Mouse (Mus musculus) ovary, adult 18-20 months (tissue): Measurements from ENCODE around the gene Gnai3.
A peak's percentile ranks its signal among the peaks of the same experiment; 100 is the strongest.

Experiments
- DNase-seq: peaks from one replicate; pipeline ENCODE4 v3.0.0; 2022; ENCODE audit warnings: low spot score, mixed read lengths

Gnai3 gene

GRCm38 (mm10) chr3:108164091-108164490 lies 18.1 kb upstream of the Gnai3 start:
- no peak for DNase-seq

- no peak for DNase-seq
Measured at GRCm38 (mm10) chr3:108158383-108159037, 12.6 kb upstream of the Gnai3 start.

DNA sequence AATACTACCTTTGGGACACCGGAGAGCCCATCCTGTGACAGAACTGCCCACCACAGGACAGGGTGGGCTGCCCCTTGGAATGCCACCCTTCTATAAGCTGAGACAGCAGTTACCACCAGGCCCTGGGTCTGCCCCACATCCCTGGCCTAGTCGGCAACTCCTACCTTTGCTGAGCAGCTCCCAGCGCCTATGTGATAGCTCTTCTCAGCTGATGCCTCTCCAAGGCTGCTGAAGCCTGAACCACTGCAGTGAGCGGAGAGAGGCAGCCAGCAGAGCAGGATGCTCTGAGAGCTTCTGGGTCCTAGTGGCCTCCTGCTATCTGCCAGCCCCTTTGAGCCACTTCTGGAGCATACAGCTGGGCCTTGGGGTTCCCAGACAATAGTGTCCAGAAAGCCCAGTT lies 8.7 kb upstream of the Gnai3 start, which contains the start of gene Gpr61:
Gene Gpr61 (minus strand): TSS at position 227 of the 400 bp plus-strand sequence.
- no peak for DNase-seq

DNA sequence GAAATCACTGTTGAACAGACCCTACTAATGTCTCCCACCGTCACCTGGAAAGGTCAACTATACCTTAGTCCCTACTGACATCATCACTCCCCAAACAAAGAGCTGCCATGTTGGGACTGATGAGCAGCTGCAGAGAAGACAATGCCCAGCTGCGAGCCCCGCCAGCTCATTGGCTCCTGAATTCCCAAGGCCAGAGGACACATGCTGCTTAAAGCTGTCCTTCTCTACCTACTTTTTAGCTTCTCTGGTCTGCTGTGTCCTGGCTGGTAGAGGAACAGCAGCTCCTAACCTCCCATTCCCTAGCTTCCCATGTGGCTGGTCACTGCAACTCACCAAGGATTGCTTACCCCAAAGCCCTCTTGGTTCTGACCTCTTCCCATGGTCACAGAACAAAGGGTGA lies 6.3 kb upstream of the Gnai3 start:
- DNase-seq, result no peak

GRCm38 (mm10) chr3:108147386-108148235 lies 1.7 kb upstream of the Gnai3 start:
- peak; percentile 65 for DNase-seq

GRCm38 (mm10) chr3:108146671-108147070 lies 725 bp upstream of the Gnai3 start:
- no peak for DNase-seq

DNA sequence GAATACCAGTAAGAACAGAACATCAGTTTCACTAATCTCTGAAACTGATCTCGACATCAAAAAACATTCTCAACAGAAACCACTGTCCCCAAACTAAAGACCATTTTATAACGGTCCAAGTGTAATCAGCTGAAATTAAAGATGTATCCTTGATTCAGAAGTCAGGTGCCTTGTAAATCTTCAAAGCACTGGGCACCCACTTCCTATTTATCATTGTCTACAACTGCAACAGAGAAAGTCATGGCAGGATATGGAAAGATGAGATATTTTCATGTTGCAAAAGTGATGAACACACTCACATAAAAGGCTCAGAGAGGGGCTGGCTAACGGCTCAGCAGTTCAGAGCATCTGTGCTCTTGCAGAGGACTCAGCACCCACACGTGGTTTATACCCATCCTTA lies 5.2 kb downstream of the Gnai3 start:
- DNase-seq, result no peak

- no peak for DNase-seq
Measured at GRCm38 (mm10) chr3:108139113-108139512, 6.8 kb downstream of the Gnai3 start.

DNA sequence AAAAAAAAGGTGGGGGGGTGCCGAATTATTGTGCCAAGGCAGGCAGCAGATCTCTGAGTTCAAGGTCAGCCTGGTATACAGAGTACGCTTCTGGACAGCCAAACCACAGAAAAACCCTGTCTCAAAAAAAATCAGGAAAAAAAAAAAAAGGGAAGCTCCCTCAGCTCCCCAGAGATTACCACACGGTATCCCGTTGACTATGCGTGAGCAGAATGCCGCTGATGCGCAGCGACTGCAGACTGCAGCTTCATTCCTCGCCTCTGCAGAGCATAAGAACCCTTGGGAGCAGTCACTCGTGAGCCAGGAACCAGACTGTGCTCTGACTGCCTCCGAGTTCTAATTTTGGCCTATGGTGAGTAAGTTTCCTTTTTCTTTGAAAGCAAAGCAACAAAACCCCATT lies 11.2 kb downstream of the Gnai3 start:
- DNase-seq, result no peak

- DNase-seq, result no peak
Measured at GRCm38 (mm10) chr3:108132484-108132883, 13.5 kb downstream of the Gnai3 start.

GRCm38 (mm10) chr3:108131821-108132220 lies 14.1 kb downstream of the Gnai3 start:
- DNase-seq, result no peak

GRCm38 (mm10) chr3:108131216-108131615 lies 14.7 kb downstream of the Gnai3 start:
- no peak for DNase-seq

GRCm38 (mm10) chr3:108129804-108130203 lies 16.1 kb downstream of the Gnai3 start:
- DNase-seq, result no peak

DNA sequence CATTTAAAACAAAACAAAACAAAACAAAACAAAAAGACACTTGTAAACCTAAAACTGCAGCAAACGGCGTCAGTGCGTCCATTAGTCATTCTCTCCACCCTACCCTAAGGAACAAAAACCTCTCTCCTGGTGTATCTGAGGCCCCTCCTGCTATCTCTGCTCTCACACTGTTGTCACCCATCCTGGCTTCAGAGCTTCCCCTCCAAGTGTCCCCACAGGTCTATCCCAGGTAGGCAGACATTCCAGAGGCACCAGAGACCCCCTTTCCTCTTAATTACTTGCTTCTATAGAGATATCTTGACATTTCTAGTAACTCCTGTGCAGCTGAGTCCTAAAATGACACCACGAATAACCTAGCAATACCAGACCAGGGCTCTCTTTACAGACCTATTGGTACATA lies 16.6 kb downstream of the Gnai3 start:
- no peak for DNase-seq

- DNase-seq, result no peak
Measured at GRCm38 (mm10) chr3:108128520-108128919, 17.4 kb downstream of the Gnai3 start.

DNA sequence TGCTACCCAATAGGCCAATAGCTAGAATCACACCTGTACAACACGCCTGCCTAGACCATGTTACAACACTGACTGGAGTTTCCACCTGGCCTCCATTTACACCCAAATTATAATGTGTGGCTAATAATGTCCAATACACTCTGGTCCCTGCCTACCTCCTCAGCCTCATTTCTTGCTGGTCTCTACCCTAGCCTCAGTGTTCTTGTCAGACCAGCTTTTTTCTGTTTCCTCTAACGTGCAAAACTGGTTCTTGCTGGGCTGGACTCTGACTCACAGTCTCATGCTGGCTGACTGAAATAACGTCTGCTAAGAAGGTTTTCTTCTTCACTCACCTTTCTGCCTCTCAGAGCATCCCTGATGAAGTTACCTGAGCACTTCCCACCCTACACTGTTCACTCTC lies 19.6 kb downstream of the Gnai3 start:
- no peak for DNase-seq

- DNase-seq, result no peak
Measured at GRCm38 (mm10) chr3:108124131-108124530, 21.8 kb downstream of the Gnai3 start.

DNA sequence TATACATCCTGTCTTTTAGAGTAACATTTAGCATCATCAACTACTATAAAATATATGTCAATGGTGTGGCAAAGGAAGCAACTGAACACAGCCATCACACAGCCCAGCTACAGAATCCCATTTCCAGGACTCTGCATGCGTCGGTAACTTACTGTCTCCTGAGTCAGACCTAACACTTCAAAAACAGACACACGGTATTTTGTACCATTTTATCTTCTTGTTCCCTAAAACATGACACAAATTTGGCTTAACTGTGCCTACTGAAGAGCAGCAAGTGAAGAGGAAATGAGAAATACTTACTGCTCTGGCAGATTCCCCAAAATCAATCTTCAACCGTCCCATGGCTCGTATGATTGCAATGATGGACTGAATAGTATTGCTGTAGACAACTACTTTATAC lies 22.7 kb downstream of the Gnai3 start:
- no peak for DNase-seq

DNA sequence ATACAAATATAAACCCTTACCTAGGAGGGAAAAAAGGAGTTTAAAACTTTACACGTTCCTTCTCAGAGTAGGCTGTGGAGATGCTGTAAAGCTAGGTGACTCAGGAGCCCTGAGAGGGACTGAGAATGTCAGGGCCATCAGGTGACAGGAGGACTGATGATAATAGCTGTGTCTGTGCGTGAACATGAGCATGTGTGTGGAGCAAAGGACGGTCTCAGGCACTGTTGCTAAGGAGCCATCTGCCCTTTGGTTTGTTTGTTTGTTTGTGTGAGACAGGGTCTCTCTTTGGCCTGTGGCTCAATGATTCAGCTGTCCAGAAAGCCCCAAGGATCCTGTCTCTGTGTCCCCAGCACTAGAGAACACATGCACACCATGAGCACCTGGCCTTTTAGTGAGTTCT lies 24.8 kb downstream of the Gnai3 start:
- DNase-seq, result no peak

- no peak for DNase-seq
Measured at GRCm38 (mm10) chr3:108117465-108117864, 28.5 kb downstream of the Gnai3 start.

DNA sequence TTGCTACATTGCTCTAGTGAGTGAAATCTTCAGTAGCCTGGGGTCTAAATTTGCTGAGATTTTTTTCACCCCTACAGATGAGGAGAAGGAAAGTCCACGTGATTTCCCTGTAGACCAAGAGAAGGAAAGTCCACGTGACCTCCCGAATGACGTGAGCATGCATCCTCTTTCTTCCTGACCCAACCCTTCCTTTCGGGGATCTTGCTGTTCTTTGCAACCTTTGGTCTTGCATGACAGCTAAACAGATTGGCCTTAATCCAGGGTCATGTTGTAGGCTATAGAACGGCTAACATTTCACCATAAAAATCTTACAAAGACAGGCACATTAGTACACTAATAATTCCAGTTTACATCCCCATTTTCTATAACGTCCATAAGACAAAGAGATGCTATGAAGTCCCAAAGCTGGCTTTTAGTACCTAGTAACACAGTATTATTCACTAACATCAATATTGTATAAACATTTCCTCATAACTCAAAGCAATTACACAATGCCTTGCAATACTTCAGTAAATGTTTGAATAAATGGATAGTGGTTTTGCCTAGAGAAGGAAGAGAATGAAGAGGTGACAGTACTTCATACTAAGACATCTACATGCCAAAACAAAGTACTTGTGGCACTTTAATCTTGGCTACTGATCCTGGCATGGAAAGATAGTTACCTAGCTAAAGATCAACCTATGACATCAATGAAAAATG lies 32.2 kb downstream of the Gnai3 start:
- DNase-seq, result no peak

DNA sequence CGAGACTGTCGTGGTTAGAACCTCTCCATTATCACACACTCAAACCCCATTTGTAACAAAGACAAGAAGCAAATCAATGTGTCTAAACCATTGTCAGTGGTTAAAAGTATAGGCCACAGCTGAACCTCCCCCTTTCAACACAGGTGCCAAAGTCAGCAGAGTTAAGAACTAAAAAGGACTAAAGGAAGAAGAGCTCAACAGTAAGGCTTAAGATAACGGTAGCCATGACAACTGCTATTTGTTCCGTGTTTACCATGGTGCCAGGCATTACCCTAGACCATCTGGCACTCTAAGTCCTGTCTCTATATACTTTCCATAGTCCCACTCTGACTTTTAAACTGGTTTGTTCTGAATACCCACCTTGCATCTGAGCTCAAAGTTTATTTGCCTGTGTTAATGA lies 33.3 kb downstream of the Gnai3 start:
- no peak for DNase-seq

- DNase-seq, result no peak
Measured at GRCm38 (mm10) chr3:108112246-108112645, 33.7 kb downstream of the Gnai3 start.
